Comparison of ENCODE assay signal across 8 mouse cellular contexts in genomic region chr3:79841475-79841874, GRCm38 (mm10). TPM values are rescaled to one million over a fixed set of nuclear protein-coding genes. Genes with fewer than 3 reads are reported as not detected.
A peak's percentile ranks its signal among the peaks of the same experiment; 100 is the strongest.
DNase-seq lines count a peak whose midpoint lies in the region; ATAC-seq and TF ChIP-seq lines count a peak whose summit lies in the region.

No protein-coding gene starts in this region.

- DNase-seq in gastrocnemius, adult 2 months = no peak
- no peak for DNase-seq in gastrocnemius, postnatal 4 days (ENCODE audit: low spot score in 2 of 2)
- DNase-seq in testis, postnatal 10 days (ENCODE audit: low spot score) = no peak
- DNase-seq in liver, embryonic 14.5 days (ENCODE audit: low read depth in 3 of 3, low spot score in 3 of 3) = no peak
- DNase-seq in ovary, postnatal 36 days (ENCODE audit: low spot score) = no peak
- no peak for DNase-seq in thymus, postnatal 25 days
- no peak for DNase-seq in MN1 (ENCODE audit: low spot score)

- peak overlapping the region; percentile 87 for H3K4me3 ChIP-seq in gastrocnemius, adult 2 months
- H3K4me3 ChIP-seq in testis, adult 2 months (ENCODE audit: control insufficient read depth, low read depth, low read length) = no peak overlapping the region; the same call in 1 of the 2 replicates
- H3K4me3 ChIP-seq in liver, embryonic 14.5 days (ENCODE audit: insufficient read depth in 1 of 2, low read depth in 2 of 2, low read length in 2 of 2) = peak overlapping the region; percentile 60 to 63; a peak in 2 of 4 replicates

- peak overlapping the region; percentile 79 for H3K4me2 ChIP-seq in liver, embryonic 14.5 days (ENCODE audit: low read depth)

- no peak overlapping the region; the same call in 1 of the 2 replicates for H3K27ac ChIP-seq in gastrocnemius, adult 2 months
- peak overlapping the region; percentile 39; the same call in 1 of the 2 replicates for H3K27ac ChIP-seq in testis, adult 2 months (ENCODE audit: control insufficient read depth, insufficient read depth, low read depth, low read length)
- no peak overlapping the region for H3K27ac ChIP-seq in liver, embryonic 14.5 days

- no peak overlapping the region for H3K9ac ChIP-seq in liver, embryonic 14.5 days (replicated peaks)

- H3K9me3 ChIP-seq in liver, embryonic 14.5 days (ENCODE audit: control insufficient read depth, low read length) = no peaks in the 10 kb centered on the region

- TF ChIP-seq CTCF in gastrocnemius, adult 2 months (IDR thresholded peaks at IDR 0.05) = no peak
- no peak for TF ChIP-seq CTCF in testis, adult 2 months (IDR thresholded peaks at IDR 0.05; ENCODE audit: control insufficient read depth, insufficient read depth, insufficient replicate concordance, low read depth, low read length)
- TF ChIP-seq CTCF in liver, embryonic 14.5 days (IDR thresholded peaks at IDR 0.05; ENCODE audit: low read depth) = no peak

- intact Hi-C loops in gastrocnemius, adult 2 months (cut with DNase I) = no loop called here

- H3K27me3 ChIP-seq in testis, adult 2 months (ENCODE audit: control insufficient read depth, insufficient read depth, low read length) = no peaks in the 10 kb centered on the region
- H3K27me3 ChIP-seq in liver, embryonic 14.5 days (ENCODE audit: control insufficient read depth, insufficient read depth, low read length) = no peaks in the 10 kb centered on the region

- peaks cover 9% of the 10 kb centered on the region for H3K4me1 ChIP-seq in testis, adult 2 months (ENCODE audit: control insufficient read depth, insufficient read depth, low read length)
- H3K4me1 ChIP-seq in liver, embryonic 14.5 days (replicated peaks; ENCODE audit: control insufficient read depth in 2 of 2, insufficient read depth in 2 of 2, low read length in 1 of 2) = peaks cover 0 to 15% of the 10 kb centered on the region in 2 experiments; a peak in 2 of 4 replicates

- H3K36me3 ChIP-seq in testis, adult 2 months (ENCODE audit: control insufficient read depth, insufficient read depth, low read length) = no peaks in the 10 kb centered on the region
- no peaks in the 10 kb centered on the region for H3K36me3 ChIP-seq in liver, embryonic 14.5 days (replicated peaks; ENCODE audit: control insufficient read depth, insufficient read depth, low read depth)

- TF ChIP-seq EP300 in liver, embryonic 14.5 days (IDR thresholded peaks at IDR 0.05; ENCODE audit: low read depth) = no peak

- 65% methylated on average over 6 of the region's 6 CpGs for WGBS in liver, embryonic 14.5 days (ENCODE audit: insufficient replicate concordance)

- ATAC-seq in liver, embryonic 14.5 days (ENCODE audit: insufficient read depth) = no peak

- TF ChIP-seq POLR2A in testis, adult 2 months (IDR thresholded peaks at IDR 0.05; ENCODE audit: control insufficient read depth, low read depth, low read length) = no peak

RNA-seq across cellular contexts. Expression of gene Tmem144, which starts 11.1 kb away (rescaled TPM):
- total RNA-seq in gastrocnemius, adult 2 months (2021) = 1 to 10 TPM in 1 of 2 experiments, under 1 TPM in 1; 0.74 to 2.7 TPM
- total RNA-seq in gastrocnemius, postnatal 4 days (2021) = 1 to 10 TPM; 1.9 to 2.6 TPM
- polyA plus RNA-seq in testis, adult 2 months (2012; rRNA removed) = 463 and 494 TPM in 2 replicates
- polyA plus RNA-seq in liver, embryonic 14.5 days (2012; rRNA removed) = 0.68 and 0.73 TPM in 2 replicates
- 1.7 and 1.9 TPM in 2 replicates for polyA plus RNA-seq in liver, embryonic 14.5 days (2014; fragmentation: Nextera tagmentation; extraction: Ambion mirVana)

RNA-seq across cellular contexts. Expression of gene Fam198b, which starts 42.9 kb away (rescaled TPM):
- 1 to 10 TPM; 5.7 to 7.1 TPM for total RNA-seq in gastrocnemius, adult 2 months (2021)
- 10 to 100 TPM; 55.4 to 71.6 TPM for total RNA-seq in gastrocnemius, postnatal 4 days (2021)
- 3.7 and 4.0 TPM in 2 replicates for polyA plus RNA-seq in testis, adult 2 months (2012; rRNA removed)
- 0.56 and 0.70 TPM in 2 replicates for polyA plus RNA-seq in liver, embryonic 14.5 days (2012; rRNA removed)
- 0.45 and 0.57 TPM in 2 replicates for polyA plus RNA-seq in liver, embryonic 14.5 days (2014; fragmentation: Nextera tagmentation; extraction: Ambion mirVana)

Comparison
In these comparisons a context has a peak if more than half of its experiments do, and no peak if none do; other contexts are left out.
1. RNA of gene Fam198b, which starts 42.9 kb away (total RNA-seq): 55.4 to 71.6 TPM in gastrocnemius, postnatal 4 days; 5.7 to 7.1 TPM in gastrocnemius, adult 2 months; every median in the first group is over 4 times any median in the second.